Mouse (Mus musculus) right cerebral cortex, adult 2 months (tissue): ENCODE measurements around the gene Hmg20a.
A peak's percentile ranks its signal among the peaks of the same experiment; 100 is the strongest.

Source experiments
- DNase-seq, 2 experiments: peaks; one replicate each; pipeline ENCODE4 v3.0.0; 2021 to 2022; ENCODE audit warnings: low spot score in 2 of 2

The Hmg20a gene

DNA sequence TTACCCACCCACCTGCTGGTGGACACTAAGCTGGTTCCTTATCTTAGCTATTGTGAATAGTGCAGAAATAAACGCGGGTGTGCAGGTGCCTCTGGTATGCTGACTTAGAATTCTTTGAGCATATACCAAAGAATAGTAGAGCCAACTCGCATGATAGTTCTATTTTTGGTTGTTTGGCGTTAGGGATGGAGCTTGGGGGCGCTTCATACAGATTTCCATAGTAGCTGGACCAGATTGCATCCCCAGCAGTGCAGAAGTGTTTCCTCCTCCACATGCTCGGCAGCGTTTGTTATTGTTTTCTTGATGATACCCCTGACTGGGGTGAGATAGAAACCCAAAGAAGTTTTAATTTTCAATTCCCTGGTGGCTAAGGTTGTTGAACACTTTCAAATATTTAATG, 21.3 kb downstream of the Hmg20a start:
- DNase-seq: peak in 1 of 2 experiments; percentile 34

GRCm38 (mm10) chr9:56451570-56451969, 33.2 kb downstream of the Hmg20a start:
- no peak for DNase-seq

DNA sequence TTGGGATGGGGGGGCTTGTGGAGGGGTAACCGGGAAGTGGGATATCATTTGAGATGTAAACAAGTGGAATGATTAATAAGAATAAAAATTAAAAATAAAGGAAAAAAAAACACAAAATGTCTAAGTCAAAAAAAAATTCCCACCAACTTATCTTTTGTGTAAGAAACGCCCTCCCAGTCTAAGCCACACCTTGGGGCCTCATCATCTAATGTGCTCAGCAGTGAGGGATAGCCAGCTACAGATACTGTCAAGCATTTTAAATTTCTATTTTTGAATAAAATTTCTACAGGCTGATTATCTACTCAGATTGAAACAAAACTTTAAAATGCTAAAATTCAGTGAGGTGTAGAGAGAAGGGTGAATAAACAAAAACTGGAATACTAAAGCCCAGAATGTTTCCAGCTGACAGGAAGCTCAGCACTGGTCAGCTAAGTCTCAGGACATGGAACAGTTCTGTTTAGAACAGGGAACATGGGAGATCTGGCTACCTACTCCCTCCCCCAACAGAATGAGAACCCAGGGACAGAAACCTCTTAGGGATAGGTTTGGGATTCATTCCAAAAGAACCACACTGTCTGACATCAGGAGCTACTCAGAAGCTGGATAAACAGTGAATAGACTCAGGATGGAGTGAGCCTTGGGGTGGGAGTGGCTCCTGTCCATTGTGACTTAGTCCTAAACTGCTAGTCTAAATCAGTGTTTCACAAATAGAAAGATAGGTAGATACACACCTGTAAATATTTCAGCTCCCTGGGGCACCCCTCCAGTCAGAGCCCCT, 34.8 kb downstream of the Hmg20a start:
- no peak for DNase-seq

GRCm38 (mm10) chr9:56456426-56456825, 38.0 kb downstream of the Hmg20a start:
- no peak for DNase-seq

DNA sequence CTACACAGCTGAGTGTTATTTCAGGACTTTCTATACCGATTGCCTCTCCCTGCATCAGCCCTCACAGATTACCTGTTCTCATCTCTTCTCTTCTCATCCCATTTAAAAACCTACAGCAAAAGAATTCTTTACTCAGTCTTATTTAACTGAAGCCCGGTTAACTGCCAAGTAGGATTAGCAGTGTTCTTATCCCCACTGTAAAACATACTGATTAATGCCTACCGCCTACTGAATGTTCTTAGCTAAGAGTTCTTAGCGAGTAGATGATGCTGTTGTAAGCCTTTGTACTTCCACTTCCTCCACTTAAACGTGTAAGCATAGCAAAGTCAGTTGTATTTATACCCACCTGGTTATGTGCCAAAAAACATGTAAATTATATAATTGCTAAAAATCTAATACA, 42.6 kb downstream of the Hmg20a start:
- no peak for DNase-seq

DNA sequence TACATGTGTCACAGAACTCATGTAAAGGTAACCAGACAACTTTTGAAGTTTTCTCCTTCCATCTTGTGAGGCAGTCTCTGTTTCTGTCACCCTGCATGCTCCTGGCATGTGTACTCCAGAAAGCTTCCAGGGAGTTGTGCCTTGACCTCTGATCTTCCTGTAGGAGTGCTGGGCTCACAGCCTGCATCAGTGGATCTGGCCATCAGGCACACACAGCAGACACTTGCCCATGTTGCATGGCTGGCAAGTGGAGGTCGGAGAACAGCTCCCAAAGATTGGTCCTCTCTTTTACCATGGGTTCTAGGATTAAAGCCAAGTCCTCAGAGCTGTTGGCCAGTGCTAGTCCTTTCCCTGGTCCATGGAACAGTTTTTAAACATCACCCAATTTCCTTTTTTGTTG, 44.2 kb downstream of the Hmg20a start:
- DNase-seq: no peak

- no peak for DNase-seq
Observed at GRCm38 (mm10) chr9:56463046-56463445, 44.6 kb downstream of the Hmg20a start.

GRCm38 (mm10) chr9:56463686-56464515, 45.5 kb downstream of the Hmg20a start:
- no peak for DNase-seq

DNA sequence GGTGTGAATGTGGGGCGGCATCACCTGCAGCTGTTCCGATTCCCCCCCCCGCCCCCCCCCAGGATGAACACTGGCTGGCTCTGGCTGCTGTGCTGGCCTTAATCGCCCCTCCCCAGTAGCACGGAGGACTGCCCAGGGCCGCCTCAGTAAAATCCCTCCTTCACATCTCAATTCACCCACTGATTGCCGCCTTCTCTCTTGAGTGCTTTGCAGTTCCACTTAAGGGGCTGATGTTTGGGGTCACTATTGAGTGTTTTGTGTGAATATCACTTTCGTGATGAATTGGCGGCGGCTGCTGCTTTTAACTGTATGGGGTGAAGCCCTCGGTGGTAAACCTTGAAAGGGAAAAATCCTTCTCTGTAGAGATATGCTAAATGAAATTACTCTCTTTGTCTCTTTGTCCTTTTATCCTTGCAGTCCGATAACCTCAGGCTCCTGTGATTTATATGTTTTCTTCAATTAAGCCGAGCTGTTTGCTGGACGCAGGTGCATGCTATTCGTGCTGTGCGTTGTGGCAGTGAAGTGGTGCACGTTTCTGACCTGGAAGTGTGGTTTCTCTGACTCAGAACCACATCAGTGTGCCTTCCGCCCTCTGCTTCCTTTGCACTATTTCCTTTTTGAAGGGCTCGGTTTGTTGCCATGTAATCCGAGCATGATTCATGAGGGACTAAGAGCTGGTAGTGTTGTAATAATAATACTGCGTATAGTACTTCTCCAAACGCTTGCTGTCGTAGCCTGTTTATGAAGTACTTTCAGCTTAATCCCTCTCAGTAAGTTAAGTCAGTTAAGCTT, 46.6 kb downstream of the Hmg20a start:
- DNase-seq: no peak

- no peak for DNase-seq
Observed at GRCm38 (mm10) chr9:56466251-56466650, 47.8 kb downstream of the Hmg20a start.

- DNase-seq: no peak
Observed at GRCm38 (mm10) chr9:56469656-56470055, 51.2 kb downstream of the Hmg20a start.

- DNase-seq: no peak
Observed at GRCm38 (mm10) chr9:56470291-56470690, 51.9 kb downstream of the Hmg20a start.

DNA sequence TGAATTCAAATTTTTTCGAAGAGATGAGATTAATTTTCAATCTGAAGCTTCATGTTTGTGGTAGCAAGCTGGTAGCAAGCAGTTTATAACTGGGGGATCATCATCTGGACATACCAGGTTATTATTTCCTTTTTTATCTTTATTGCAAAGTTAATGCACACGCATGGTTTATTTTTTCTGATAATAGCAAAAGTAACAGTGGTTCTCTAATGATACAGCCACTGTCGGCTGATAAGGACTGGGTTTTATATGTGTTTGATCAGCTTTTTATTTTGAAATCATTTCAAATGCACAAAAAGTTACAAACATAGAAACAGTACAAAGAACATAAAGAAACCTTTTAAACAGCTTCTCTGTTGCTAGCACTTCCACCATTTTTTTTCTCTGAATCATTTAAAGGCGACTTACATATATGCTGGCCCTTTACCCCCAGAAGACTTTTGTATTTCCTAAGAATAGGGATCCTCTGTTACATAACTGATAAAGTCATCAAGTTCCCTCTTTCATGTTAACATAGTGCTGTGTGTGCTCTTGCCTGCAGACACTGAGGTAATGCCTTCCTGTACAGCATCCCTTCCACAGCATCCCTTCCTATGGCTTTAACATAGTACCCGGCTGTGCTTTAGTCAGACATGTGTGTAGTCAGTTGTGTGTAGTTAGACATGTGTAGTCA, 60.7 kb downstream of the Hmg20a start:
- no peak for DNase-seq

DNA sequence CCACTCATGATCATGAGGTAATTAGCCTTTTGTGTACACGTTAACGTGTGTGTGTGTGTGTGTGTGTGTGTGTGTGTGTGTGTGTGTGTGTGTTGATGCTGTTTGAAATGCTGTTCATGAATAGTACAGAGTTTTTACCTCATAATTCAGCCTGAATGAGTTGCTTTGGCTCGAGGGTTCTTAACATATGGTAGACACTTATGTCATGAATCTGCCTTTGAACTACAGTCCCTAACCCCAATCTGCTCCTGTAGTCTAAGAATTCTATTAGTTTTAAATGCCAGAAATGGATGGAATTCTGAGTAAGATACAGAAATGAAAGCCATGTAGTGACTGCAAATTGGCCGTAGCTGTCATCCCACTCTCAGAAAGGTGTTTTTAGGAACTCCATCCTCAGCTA, 64.2 kb downstream of the Hmg20a start:
- DNase-seq: no peak

GRCm38 (mm10) chr9:56485423-56485822, 67.0 kb downstream of the Hmg20a start:
- no peak for DNase-seq

DNA sequence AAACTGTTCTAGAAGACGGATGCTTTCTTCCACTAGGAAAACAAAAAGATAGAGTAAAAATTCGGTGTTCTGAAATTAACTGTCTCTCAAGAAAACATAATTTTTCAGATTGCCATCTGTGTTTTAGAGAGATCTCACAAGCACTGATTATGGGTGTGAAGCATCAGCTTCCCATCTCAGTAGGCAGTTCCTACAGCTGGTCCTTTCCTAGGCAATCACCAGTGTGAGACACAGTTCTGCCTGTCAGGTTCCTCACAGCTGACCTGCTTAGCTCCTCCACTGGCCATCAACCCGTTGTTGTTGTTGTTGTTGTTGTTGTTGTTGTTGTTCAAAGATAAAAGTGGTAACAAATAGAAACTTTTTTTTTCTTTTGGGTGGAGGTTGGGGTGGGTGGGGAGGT, 67.7 kb downstream of the Hmg20a start:
- no peak for DNase-seq

DNA sequence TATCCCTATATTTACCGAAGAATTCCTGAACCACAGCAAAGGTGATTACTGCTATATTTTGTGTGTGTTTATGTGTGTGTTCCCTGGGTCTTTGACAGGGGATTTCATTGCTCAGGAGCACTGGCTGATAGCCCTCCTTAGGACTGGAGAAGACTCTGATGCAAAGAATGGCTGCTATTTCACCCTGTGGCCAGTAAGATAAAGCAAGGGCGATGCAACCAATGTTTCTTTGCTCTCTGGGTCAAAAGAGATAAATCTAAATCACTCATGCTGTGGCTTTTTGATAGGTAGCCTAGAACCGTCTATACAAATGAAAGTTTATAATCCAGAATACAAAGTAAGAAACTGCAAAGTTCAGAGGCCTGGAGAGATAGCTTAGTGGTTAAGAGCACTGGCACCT, 69.2 kb downstream of the Hmg20a start:
- DNase-seq: no peak

DNA sequence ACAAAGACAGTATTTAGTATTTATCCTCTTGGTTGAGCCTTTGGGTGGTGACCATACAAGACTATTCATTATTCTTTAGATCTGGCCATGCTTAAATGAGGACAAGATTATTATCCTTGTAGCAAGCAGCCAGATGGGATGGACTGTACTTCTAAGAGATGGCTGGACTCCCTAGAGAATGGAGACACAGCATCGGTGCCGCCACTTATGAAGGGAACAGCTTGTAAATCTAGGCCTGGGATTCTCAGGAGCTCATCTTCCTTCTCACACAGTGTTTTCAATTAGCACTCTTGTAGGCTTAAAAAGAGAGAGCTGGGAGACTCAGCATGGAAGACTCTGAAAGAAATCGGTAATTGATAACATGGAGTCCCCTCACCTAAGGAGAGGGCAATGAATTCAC, 74.0 kb downstream of the Hmg20a start:
- no peak for DNase-seq

GRCm38 (mm10) chr9:56492916-56493315, 74.5 kb downstream of the Hmg20a start:
- DNase-seq: no peak

DNA sequence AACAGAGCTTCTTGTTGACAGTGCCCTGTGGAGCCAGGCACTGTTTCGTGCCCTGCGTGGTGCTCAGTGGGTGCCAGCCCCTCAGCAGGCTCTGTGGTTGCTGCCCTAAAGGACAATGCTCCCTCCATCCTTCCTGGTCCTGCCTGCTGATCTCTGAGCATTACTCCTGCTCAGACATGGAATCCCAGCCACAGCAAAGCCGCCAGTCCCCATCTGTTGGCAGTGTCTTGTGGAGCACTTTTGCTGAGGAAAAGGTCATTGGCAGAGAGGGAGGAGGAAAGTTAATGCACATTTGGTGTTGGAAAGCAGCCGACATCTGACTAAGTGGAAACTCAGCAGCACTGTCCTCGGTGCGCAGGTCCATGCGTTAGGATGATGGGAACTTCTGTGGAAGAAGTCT, 76.7 kb downstream of the Hmg20a start:
- no peak for DNase-seq

GRCm38 (mm10) chr9:56495795-56496232, 77.4 kb downstream of the Hmg20a start:
- DNase-seq: no peak

DNA sequence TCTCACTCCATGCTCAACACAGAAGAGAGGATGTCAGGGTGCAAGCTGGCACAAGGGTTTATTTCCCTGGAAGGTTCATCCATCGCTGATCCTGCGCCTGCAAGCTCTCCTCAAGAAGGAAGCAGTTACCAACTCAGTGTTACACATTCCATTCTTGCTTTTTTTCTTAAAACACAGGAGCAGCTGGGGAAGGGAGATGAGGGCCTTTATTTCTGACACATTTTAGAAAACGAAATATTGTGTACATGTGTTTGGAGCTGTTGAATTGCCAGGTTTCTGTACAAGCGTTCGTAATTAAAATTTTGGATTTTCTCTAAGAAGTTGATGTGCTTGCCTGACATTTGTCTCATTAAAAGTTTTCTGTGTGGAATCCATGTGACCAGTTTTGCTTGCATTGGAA, 78.2 kb downstream of the Hmg20a start:
- DNase-seq: no peak
